Mouse (Mus musculus) kidney, adult 8-10 months (tissue): ENCODE results near the gene Prkg1.
"Not testable (repeated sequence)": the region's sequence is repeated elsewhere in the genome, so short reads cannot be mapped to it uniquely, and the experiment has no call there.

Source experiments
- DNase-seq, 2 experiments: peaks; one replicate each; pipeline ENCODE4 v3.0.0; 2022

The Prkg1 gene

DNA sequence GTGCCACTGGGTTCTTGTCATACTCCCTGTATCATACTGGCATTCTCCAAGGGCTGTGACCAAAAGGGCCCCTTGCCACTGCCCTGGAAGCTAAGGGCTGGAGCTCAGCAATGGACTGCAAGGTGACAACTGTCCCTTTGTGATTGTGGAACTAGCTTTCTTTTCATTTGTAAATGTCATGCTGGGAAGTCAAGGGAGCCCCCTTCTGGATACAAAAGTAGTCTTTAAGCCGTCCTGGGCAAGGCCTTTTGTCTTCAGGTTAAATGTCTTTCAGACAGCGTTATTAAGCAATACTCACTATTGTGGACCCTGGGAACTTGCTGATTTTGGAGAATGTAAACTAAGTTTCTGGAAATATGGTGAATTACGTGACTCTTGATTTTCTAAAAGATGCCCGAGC is 1211.1 kb downstream of the Prkg1 start:
- no peak for DNase-seq

DNA sequence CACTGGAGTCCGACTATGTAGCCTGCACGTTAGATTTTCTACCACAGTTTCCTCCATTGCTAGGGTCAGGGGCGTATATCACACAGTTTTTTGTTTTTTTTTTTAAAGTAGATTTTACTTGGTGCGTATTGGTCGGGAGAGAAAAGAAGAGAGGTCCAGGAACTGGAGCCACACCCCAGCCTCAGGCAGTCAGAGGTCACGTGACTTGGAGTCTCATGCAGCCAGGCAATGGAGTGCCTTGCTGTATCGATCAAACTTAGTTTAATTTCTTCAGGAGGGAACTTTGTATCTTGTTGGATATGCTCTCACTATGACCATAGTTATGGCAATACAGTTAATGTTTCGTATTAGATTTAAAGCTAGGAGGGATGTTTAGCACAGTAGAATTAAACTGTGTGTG is 1212.6 kb downstream of the Prkg1 start:
- DNase-seq: no peak

DNA sequence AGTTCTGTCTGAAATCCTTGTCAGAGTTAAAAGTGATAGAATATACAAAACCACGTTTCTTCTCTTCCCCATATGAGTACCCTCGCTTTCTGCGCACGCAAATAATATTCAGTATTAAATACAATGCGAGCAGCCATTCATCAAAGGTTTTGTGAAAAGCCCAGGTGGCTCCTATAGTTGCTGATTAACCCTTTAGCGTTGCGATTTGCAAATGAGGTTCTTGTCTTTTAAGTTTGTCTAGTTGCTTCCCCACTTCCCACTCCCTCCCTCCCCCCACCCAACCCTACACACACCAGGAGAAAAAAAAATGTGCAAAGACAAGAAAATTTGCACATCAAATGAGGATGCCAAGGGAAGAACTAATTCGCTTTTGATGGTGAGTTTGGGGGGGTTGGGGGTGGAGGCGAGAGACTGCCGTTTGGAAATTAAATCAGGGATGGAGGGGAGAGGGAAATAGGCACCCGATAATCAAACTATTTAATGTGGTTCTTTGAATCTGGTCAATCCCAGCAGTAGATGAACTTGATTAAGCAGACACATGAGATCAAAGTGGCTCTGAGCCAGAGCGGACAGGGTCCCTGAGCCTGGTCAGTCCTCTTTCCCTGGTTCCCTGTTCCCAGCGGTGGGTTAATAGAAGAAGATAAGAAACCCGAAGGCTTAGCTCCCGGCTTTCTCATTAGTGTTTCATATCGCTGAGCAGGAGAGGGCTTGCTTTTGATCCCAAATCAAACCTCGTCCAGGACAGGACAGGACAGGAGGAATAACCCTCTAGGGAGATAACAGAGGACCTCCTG is 1214.8 kb downstream of the Prkg1 start:
- no peak for DNase-seq

DNA sequence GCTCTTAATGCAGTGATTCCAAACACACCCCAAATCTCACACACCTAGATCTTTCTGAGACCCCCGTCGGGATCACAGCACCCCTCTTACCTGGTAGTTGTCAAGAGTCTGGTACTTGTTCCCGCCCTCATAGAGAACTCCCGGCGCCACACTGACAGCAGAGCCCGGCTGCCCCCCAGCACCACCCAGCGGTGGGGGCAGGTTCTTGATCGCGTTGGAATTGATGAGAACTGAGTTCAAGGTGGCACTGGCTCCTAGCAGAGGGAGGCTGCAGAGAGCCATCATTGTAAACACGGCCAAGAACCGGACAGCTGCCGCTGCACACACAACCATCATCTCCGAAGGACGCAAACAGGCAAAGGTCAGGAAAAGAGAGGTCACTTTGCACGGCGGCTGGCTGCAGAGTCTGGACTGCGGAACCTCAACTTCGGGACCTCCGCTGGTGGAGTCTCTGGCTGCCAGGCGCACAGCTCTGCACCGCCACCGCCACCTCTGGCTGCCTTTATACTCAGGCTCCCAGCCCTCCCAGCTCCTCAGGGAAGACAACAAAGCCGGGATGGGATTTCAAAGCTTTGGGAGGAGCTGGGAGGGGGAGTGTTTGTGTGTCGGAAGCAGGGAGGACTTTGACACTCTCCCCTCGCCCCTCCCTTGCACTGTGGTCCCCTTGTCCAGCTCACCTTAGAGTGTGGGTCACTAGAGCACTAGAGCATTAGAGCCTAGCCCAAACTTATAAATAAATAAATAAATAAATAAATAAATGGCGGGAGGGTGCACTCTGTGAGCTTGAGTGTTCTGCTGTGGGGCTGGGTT is 1215.6 kb downstream of the Prkg1 start, which contains the start of gene Dkk1:
TSS of gene Dkk1 (minus strand) at position 622 of the 810 bp plus-strand sequence.
- DNase-seq: peak; percentile 9 to 10

- no peak for DNase-seq
Measured at GRCm38 (mm10) chr19:30548411-30549043, 1216.3 kb downstream of the Prkg1 start.

DNA sequence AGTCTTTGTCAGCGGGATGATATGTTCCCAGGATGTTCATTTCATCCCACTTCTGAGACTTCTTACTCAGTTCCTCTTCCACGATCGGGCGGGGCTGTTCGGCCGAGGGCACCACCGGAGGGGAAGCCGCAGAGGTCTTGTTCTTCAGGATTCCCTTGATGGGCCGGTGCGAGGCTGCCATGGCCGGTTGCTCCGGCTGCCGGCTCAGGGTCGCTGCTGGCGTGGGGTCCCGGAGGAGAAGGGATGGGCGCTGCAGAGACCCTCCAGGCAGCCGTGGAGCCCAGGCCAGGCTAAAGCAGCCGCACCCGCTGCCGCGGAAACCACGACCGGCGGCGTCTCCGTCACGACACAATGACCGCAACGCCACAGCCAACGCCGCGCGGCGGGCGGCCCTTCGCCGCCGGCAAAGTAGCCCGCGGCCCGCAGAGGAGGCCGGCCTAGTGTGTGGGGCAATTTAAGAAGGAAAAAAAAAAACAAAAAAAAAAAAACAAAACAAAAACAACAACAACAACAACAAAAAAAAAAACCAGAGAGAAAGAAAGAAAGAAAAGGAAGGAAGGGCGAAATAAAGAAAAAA is 1225.4 kb downstream of the Prkg1 start:
- not testable (repeated sequence) for DNase-seq

GRCm38 (mm10) chr19:30516771-30517170 is 1248.1 kb downstream of the Prkg1 start:
- peak; percentile 54 to 73 for DNase-seq
